Mouse (Mus musculus): Measurements from ENCODE around the gene Aacs.

The Aacs gene

DNA sequence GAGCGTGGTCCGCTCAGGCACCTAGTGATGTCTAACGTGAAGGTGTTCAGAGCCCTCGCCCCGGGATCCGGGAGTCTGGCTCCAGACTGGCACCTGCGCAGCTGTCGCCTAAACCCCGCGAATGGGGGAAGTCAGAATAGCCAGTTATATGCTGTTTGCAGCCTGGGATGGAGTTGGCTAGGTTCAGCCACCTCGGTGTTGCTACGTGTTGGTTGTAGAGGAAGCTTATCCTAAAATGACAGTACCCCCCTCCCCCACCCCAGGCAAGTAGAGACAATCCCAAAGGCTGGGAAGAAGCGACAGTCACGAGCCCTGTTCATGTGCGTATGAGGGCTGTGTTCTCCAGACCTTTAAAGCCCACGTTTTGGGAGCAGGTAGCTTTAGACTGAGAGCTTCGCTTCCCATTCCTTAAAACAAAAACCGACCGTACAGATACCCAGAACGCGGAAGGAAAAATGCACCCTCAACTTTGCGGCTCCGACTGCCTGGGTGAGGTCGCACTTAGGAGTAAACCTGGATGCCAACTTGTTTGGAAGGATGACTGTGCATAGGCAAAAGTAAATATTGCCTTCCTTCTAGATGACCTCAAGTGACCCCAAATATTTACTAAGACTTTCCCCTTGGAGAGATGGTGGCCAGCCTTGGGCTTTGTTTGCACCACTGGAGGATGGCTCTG, 57.7 kb downstream of the Aacs start:
- in situ Hi-C loops (cut with MboI, MseI), result no loop called here

DNA sequence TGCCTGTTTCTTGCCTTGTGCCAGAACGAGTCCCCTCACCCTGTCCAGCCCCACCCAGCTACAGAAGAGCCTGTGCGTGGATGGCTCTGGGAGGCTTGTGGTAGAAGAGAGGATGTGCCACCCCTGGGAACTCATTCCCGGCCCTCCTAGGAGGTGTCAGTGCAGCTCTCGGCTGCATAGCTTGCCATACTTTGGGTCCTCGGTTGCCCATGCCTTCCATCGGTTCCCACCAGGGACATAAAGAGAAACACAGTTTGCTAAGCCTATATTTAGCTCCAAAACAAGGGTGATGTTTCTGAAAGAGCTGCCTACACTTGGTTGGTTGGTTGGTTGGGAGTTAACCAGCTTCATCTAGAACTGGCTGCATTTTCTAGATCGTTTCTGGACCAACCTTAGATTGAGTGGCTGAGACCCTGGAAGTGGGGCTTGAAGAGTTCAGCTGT, 58.6 kb downstream of the Aacs start:
- in situ Hi-C loops (cut with MboI, MseI), result no loop called here

DNA sequence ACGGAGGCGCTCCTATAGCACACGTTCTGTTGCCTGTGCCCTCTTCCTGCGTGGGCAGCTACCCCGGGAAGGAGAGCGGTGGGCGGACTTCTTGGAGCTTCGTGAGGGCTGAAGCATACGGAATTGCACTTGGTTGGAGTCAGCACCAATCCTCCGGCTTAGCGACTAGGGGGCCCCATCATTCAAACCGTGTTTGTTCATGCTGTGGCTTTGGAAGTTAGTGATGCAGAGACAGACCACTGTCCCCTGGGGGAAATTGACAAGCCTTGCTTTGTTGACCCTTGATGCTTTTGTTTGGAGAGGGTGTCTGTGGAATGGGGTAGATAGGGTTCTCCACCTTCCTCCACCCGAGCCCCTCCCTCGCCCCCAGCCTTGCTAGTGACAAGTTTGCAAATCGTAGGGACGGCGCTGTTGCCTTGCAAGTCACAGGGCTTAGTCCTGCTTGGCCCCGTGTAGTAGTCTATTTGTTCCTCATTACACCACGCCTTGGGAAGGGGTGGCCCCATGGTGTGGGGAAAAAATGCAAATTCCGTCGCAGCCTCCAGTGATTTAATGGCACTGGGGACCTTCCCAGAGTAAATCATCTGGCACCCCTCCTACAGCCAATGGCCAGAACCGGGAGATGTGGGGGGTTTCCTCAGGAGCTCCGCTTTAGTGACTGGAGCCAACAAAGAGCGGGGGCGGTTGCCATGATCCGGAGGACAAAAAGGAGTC, 59.2 kb downstream of the Aacs start:
- in situ Hi-C loops (cut with MboI, MseI), result no loop called here

DNA sequence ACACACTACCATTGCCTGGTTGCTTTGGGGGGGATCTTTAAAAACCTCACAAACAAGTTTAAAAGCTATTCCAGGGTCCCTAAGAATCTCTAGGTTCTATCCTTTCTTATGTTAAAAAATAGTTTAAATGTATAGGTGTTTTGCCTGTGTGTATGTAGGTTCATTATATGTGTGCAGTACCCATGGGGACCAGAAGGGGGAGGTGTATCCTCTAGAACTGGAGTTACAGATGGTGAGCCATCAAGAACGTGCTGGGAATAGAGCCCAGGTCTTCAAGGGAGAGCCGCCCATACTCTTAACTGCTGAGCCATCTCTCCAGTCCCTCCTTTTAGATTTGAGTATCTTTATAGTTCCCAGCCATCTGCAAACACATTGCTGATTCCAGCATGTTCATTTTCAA, 69.5 kb downstream of the Aacs start:
- in situ Hi-C loops (cut with MboI, MseI), result no loop called here

DNA sequence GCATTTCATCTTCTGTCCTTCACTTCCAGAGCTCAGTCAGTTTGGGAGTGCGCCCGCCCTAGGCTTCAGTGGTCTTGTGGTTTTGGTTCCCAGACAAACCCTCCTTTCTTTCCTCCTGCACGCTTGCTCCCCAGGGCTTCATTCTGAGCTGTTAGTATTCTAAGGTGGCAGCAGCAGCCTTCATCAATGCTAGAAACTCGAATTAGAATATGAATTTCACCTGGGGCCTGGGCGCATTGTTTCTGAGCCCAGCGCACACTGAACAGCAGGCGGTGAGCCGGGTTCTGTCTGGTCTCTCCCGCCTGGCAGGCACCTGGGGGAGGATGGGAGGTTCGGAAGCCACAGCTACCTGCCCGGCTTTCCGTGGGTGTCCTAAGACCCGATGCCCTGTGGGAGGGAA, 70.7 kb downstream of the Aacs start:
- in situ Hi-C loops (cut with MboI, MseI), result no loop called here

DNA sequence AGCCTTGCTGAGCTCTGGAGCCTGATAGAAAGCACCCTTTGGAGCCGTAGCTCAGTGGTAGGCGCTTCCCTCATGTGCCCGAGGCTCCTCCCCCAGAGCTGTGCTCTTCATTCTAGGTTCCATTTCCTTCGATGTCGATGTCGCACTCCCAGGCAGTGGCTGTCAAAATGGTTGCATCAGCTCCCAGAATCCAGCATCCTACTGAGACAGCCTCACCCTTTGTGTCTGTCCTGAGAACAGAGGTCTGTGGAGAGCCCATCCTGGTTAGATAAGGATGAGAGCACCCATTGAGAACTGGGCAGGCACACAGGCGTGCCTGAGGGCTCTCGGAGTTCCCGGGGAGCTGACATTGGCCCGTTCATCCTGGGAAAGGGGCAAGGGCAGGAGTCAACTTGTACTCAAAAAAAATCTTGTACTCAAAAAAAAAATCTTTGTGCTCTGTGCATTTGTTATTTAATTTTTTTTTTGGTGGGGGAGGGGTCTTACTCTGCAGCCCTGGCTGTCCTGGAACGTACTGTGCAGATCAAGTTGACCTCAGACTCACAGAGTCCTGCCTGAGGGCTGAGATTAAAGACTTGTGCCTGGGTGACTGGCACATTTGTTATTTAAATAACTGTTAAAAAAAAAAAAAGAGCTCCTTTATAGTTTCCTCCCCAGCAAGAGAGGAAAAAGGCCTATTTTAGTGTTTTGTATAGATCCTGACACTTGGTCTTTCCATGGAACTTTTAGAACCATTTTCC, 74.3 kb downstream of the Aacs start:
- in situ Hi-C loops (cut with MboI, MseI), result no loop called here

DNA sequence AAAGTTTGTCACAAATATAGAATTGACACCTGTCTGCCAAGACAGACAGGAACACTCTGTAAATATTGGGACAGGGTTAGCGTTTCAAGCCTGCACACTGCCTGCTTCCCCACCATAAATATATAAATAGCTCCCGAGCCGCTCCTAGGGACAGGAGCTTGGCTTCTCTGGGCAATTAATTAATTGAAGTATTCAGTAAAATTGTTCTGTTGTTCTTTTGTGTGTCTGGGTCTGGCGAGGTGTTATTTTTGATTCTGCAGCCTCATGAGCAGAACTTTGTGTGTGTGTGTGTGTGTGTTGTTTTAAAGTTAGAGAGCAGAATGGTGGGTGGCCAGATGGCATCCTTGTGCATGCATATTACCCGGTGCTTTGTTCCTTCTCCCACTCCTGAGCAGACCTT, 80.1 kb downstream of the Aacs start:
- in situ Hi-C loops (cut with MboI, MseI), result no loop called here

DNA sequence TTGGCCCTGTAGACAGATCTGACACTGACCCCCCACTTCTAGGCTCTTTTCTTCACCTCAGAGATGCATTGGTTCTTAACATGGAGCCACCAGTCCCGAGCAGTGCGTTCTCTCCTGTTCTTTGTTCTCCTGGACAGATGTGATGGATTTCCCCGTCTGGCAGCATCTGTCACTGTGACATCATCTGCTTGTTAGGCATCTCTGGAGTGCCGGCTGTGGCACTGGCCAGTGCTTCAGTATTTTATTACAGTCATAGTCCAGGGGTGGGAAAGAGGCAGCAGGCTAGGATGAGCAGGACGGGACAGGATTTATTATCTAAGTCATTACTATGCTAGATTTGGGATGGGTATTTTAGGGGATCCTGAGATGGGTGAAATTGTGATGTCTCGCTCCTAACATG, 87.9 kb downstream of the Aacs start:
- in situ Hi-C loops (cut with MboI, MseI), result no loop called here

DNA sequence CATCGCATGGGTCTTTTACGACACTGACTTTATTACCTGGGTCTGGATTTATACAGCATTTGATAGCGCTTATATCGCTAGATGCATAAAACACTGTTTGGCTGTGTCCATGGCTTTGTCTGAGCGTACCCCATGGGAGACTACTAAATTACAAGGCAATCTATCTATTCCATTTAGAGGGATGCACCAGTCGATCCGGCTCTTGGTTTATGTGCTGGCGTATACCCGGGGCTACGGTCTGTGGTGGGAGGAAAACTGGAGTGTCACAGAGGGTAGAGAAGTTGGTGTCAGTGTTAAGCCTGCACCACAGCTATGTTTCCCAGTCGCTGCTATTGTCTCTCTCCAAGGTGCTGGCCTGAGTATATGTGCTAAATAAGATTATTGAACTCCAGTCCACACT, 90.1 kb downstream of the Aacs start:
- in situ Hi-C loops (cut with MboI, MseI), result no loop called here
